Mouse (Mus musculus) liver, embryonic 14.5 days (tissue): ENCODE data around the gene Pycr2.

Experiments
- CTCF ChIP-seq: IDR thresholded peaks from 2 replicates; pipeline ENCODE4 v1.5.1; 2016; ENCODE audit warnings: antibody characterized with exemption, low read depth, control low read depth
- EP300 ChIP-seq: IDR thresholded peaks from 2 replicates; pipeline ENCODE4 v1.6.1; 2016; ENCODE audit warnings: antibody characterized with exemption, low read depth

GRCm38 (mm10) chr1:180916425-180916824 lies 12.3 kb downstream of the Pycr2 start:
- TF ChIP-seq CTCF (no peak), EP300 (no peak)
